Mouse (Mus musculus) hindbrain, embryonic 12.5 days (tissue): ENCODE data around the gene Wdr77. TPM values are rescaled to one million over a fixed set of nuclear protein-coding genes. Genes with fewer than 3 reads are reported as not detected.
"Not testable (repeated sequence)": the region's sequence is repeated elsewhere in the genome, so short reads cannot be mapped to it uniquely, and the experiment has no call there.

ENCODE experiments used
- ATAC-seq: fragments of 200-750 bp; cut with Nextera tagmentation; 2 replicates; pipeline ENCODE4 v1.8.0; 2017; ENCODE audit warnings: moderate TSS enrichment; ENCODE audit not compliant: low FRiP score
- H3K27ac ChIP-seq: fragments of 300-500 bp; sonication (generic); 2 replicates; pipeline ENCODE4 v1.5.1; 2016; ENCODE audit warnings: mild to moderate bottlenecking
- H3K27me3 ChIP-seq: fragments of 300-500 bp; sonication (generic); 2 replicates; pipeline ENCODE4 v1.6.1; 2016; ENCODE audit warnings: mild to moderate bottlenecking
- H3K36me3 ChIP-seq: fragments of 300-500 bp; sonication (generic); 2 replicates; pipeline ENCODE4 v1.6.1; 2016; ENCODE audit warnings: mild to moderate bottlenecking
- H3K4me1 ChIP-seq: fragments of 300-500 bp; sonication (generic); 2 replicates; pipeline ENCODE4 v1.6.1; 2016
- H3K4me2 ChIP-seq: fragments of 300-500 bp; sonication (generic); replicated peaks from 2 replicates; pipeline ENCODE4 v1.6.1; 2016; ENCODE audit warnings: mild to moderate bottlenecking
- H3K4me3 ChIP-seq: fragments of 300-500 bp; sonication (generic); 2 replicates; pipeline ENCODE4 v1.5.1; 2016; ENCODE audit warnings: mild to moderate bottlenecking
- H3K9ac ChIP-seq: fragments of 300-500 bp; sonication (generic); 2 replicates; pipeline ENCODE4 v1.6.1; 2016; ENCODE audit warnings: mild to moderate bottlenecking, moderate library complexity
- H3K9me3 ChIP-seq: fragments of 300-500 bp; sonication (generic); replicated peaks from 2 replicates; pipeline ENCODE4 v1.6.1; 2016; ENCODE audit warnings: mild to moderate bottlenecking
- WGBS: fragments of 180-500 bp; shearing (Covaris S2); methylation state at CpG from one replicate; pipeline ENCODE4 v1.1.7; 2016; 5-methylcytosine and 5-hydroxymethylcytosine counted together
- polyA plus RNA-seq: library from polyadenylated mRNA; unstranded; fragments of >200 nt; fragmentation: Nextera tagmentation; extraction: Ambion mirVana; gene quantifications from 2 replicates; pipeline ENCODE4 v1.2.1, GENCODE M21; 2016

Wdr77 gene
- 87.2 and 101 TPM in 2 replicates for polyA plus RNA-seq

GRCm38 (mm10) chr3:105958974-105959580, at the start of gene Wdr77:
TSS of gene Wdr77 (plus strand) at chr3:105959369.
- peak; percentile 98 for ATAC-seq

DNA sequence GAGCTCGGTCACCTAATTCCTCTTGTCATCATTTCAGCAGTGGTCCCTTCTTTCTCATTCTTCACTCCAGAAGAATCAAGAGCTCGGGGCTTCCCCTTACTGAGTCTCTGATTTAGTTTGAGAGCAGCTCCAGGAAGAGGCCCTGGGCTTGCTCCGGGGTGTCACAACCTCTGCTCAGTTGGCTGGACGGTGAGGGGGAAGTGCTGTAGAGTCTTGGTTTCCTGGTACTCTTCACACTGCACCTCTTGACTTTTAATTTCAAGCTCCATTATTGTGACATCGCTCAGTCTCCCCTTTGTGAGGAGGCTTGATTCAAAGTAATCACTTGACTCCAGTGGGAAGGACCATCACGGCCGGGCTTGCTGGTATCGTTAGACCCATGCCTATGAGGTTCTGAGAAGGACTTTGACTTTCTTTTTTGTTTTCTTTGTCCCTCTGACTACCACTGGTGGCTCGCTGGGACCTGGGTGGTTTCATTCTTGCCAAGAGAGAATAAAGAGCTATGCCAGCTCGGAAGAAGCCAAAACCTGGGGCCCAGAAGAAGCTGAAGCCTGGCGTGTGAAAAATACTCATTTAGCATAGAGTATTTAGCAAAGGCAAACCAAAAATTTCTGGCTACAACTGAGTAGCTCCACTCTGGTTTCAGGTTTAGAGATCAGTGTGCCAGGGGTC, 48.5 kb upstream of the Wdr77 start:
- Histone ChIP-seq H3K4me3 (no peak overlapping the region), H3K9ac (no peak overlapping the region), H3K4me1 (no peaks in the 10 kb centered on the region), H3K9me3 (no peaks in the 10 kb centered on the region), H3K36me3 (no peaks in the 10 kb centered on the region), H3K27ac (no peak overlapping the region), H3K4me2 (no peak overlapping the region), H3K27me3 (no peaks in the 10 kb centered on the region)
- ATAC-seq, result no peak
- WGBS, result 88% methylated on average over 11 of the region's 11 CpGs

More at GRCm38 (mm10) chr3:105958974-105959580, at the start of gene Wdr77:
- Histone ChIP-seq H3K27me3 (no peaks in the 10 kb centered on the region), H3K4me1 (peaks cover 24% of the 10 kb centered on the region), H3K9me3 (no peaks in the 10 kb centered on the region), H3K36me3 (peaks cover 39% of the 10 kb centered on the region), H3K4me2 (peak within 1 kb of the TSS; percentile 84), H3K9ac (peak within 1 kb of the TSS; percentile 95), H3K27ac (peak within 1 kb of the TSS; percentile 90), H3K4me3 (peak within 1 kb of the TSS; percentile 89)
- under 1% methylated on average over 52 of the region's 52 CpGs for WGBS

DNA sequence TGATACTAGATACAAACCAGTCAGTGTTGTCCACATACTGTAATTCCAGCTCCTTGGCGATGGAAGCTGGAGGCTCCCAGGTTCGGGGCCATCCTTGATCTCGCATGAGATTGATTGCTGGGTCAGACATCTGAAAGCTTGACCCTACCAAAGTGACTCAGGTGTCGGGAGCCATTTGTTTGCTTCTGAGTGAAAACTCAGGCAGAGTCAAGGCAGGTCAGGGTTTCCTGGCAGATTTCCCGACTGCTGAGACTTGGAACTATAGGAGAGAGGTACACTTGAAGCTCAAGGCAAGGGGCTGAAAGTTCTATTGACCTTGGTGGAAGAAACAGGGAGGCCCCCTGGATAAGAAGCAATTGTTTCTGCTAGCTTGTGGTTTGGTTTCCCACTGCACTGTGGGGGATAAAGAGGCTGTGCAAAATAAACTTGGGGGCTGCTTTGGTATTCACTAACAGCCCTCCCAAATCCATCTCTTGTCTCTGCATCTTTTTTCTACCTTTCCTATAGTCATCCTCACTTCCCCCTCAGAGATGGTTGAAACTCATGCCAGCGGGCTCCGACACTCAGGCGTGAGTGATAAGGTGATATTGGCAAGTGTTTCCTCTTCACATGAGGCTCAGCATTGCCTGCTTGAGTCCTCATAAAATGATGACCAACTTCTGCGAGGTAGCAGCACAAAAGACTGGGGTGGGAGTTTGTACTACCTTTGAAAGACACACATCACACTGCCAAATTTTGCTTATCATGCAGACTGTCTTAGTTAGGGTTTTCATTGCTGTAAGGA, 46.9 kb upstream of the Wdr77 start:
- H3K27ac ChIP-seq, result no peak overlapping the region
- 83% methylated on average over 9 of the region's 9 CpGs for WGBS

GRCm38 (mm10) chr3:105913839-105914681, 45.1 kb upstream of the Wdr77 start:
- Histone ChIP-seq H3K9me3 (no peaks in the 10 kb centered on the region), H3K4me1 (no peaks in the 10 kb centered on the region), H3K4me2 (no peak overlapping the region), H3K9ac (no peak overlapping the region), H3K36me3 (no peaks in the 10 kb centered on the region), H3K27ac (no peak overlapping the region), H3K27me3 (no peaks in the 10 kb centered on the region), H3K4me3 (no peak overlapping the region)
- 74% methylated on average over 10 of the region's 10 CpGs for WGBS
- no peak for ATAC-seq

More for the DNA sequence above, 46.9 kb upstream of the Wdr77 start:
- no peaks in the 10 kb centered on the region for H3K9me3 ChIP-seq
- H3K4me2 ChIP-seq, result no peak overlapping the region
- H3K4me1 ChIP-seq, result no peaks in the 10 kb centered on the region
- no peaks in the 10 kb centered on the region for H3K36me3 ChIP-seq
- H3K9ac ChIP-seq, result no peak overlapping the region
- no peaks in the 10 kb centered on the region for H3K27me3 ChIP-seq
- ATAC-seq, result no peak
- no peak overlapping the region for H3K4me3 ChIP-seq

DNA sequence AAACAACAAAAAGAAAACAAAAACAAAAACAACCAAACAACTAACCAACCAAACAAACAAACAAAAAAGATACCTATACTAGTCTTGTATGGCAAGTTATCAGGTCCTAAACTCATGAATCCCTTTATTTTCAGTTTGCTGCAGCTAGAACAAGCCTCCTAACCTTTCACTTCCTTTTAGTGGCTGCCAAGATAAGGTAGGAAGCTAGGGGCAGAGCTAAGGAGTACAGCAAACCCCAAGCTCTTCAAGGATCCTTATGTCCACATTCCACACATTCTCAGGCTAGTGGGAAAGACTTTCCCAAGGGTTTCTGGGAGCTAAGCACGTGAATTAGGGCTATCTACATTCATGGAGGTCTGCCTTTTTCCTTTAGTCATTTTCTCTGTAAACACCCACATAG, 43.9 kb upstream of the Wdr77 start:
- H3K36me3 ChIP-seq, result no peaks in the 10 kb centered on the region
- no peaks in the 10 kb centered on the region for H3K27me3 ChIP-seq
- no peak for ATAC-seq
- no peaks in the 10 kb centered on the region for H3K9me3 ChIP-seq
- no peaks in the 10 kb centered on the region for H3K4me1 ChIP-seq
- WGBS, result 52% methylated on average over 1 of the region's 1 CpGs
- H3K9ac ChIP-seq, result no peak overlapping the region
- no peak overlapping the region for H3K4me2 ChIP-seq
- H3K4me3 ChIP-seq, result no peak overlapping the region
- no peak overlapping the region for H3K27ac ChIP-seq

DNA sequence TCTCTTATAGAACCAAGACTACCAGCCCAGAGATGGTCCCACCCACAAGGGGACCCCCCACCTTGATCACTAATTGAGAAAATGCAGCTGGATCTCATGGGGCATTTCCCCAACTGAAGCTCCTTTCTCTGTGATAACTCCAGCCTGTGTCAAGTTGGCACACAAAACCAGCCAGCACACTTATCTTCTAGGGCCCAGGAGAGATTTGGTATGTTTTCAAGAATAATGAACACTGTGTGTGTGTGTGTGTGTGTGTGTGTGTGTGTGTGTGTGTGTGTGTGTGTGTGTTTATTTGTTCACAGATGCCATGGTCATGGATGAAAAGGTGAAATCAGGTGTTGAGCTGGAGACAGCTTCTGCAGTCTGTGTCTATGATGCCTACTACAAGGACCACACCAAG, 42.7 kb upstream of the Wdr77 start:
- H3K9ac ChIP-seq, H3K27me3 ChIP-seq, H3K36me3 ChIP-seq, H3K4me3 ChIP-seq, H3K4me2 ChIP-seq, H3K9me3 ChIP-seq, ATAC-seq, H3K4me1 ChIP-seq, H3K27ac ChIP-seq: not testable (repeated sequence)

DNA sequence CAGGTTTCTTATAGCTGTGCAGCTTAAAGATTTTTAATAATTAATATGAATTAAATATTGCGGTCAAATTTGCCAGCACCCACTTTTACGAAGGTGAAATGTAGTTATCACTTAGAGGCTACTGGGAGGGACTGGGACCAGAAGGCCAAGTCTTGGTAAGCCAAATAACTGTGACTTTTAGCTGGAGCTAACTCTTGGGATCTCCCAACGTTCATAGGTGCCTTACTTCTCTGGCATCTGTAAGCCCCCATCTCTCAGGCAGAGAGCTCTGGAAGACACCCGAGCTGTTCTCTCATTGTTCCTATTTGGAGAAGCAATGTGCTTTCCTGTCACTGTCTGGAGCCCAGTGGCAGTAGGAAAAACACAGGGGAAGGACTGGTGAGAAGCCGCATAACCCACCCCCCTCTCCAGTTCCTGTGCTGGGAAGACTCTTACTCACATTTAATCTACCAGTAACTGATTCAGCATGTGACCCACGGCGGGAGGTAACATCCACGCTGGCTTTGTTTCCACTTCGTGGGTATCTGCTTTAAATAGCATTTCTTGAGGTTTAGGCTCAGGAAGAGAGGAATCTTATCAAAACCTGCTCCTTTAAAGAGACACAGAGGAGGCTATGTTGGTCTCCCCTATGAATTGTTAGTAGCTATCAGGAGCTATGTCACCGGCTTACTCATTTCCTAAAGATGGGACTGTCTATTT, 41.4 kb upstream of the Wdr77 start:
- WGBS, result 64% methylated on average over 10 of the region's 10 CpGs
- no peak overlapping the region for H3K4me2 ChIP-seq
- no peak overlapping the region for H3K4me3 ChIP-seq
- H3K4me1 ChIP-seq, result no peaks in the 10 kb centered on the region
- no peaks in the 10 kb centered on the region for H3K9me3 ChIP-seq
- no peak overlapping the region for H3K27ac ChIP-seq
- no peaks in the 10 kb centered on the region for H3K36me3 ChIP-seq
- no peaks in the 10 kb centered on the region for H3K27me3 ChIP-seq
- no peak for ATAC-seq
- no peak overlapping the region for H3K9ac ChIP-seq

- 69% methylated on average over 3 of the region's 3 CpGs for WGBS
- H3K27me3 ChIP-seq, result no peaks in the 10 kb centered on the region
- no peak for ATAC-seq
- no peak overlapping the region for H3K4me3 ChIP-seq
- H3K9ac ChIP-seq, result no peak overlapping the region
- H3K36me3 ChIP-seq, result no peaks in the 10 kb centered on the region
- H3K4me1 ChIP-seq, result no peaks in the 10 kb centered on the region
- H3K9me3 ChIP-seq, result no peaks in the 10 kb centered on the region
- no peak overlapping the region for H3K27ac ChIP-seq
- H3K4me2 ChIP-seq, result no peak overlapping the region
These were observed 40.8 kb upstream of the Wdr77 start for GRCm38 (mm10) chr3:105918355-105918745.

GRCm38 (mm10) chr3:105920743-105921142, 38.4 kb upstream of the Wdr77 start:
- not testable (repeated sequence) for H3K4me3 ChIP-seq, H3K27ac ChIP-seq, H3K36me3 ChIP-seq, H3K9me3 ChIP-seq, H3K27me3 ChIP-seq, H3K4me2 ChIP-seq, H3K4me1 ChIP-seq, H3K9ac ChIP-seq, ATAC-seq

GRCm38 (mm10) chr3:105921959-105922358, 37.2 kb upstream of the Wdr77 start:
- no peak for ATAC-seq
- Histone ChIP-seq H3K27me3 (no peaks in the 10 kb centered on the region), H3K9ac (no peak overlapping the region), H3K36me3 (no peaks in the 10 kb centered on the region), H3K9me3 (no peaks in the 10 kb centered on the region), H3K4me2 (no peak overlapping the region), H3K27ac (no peak overlapping the region), H3K4me1 (no peaks in the 10 kb centered on the region), H3K4me3 (no peak overlapping the region)
- 78% methylated on average over 2 of the region's 2 CpGs for WGBS

DNA sequence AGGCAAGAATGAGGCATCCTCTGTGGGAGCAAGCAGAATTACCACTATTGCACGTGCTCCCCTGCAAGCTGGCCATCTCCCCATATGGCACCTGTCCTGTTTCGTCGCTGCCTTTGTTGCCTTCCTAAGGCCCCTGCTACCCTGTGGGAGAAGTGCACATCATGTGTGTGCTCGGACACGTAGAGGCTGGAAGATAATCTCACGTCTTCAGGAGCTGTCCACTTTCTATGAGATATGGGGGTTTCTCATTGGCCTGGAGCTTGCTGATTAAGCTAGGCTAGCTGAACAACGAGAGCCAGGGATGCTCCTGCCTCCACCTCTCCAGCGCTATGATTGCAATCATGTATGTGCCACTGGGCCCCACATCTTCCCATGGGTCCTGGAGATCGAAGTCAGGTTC, 34.6 kb upstream of the Wdr77 start:
- H3K4me1 ChIP-seq, result no peaks in the 10 kb centered on the region
- H3K9me3 ChIP-seq, result no peaks in the 10 kb centered on the region
- H3K36me3 ChIP-seq, result no peaks in the 10 kb centered on the region
- H3K27me3 ChIP-seq, result no peaks in the 10 kb centered on the region
- H3K4me3 ChIP-seq, result no peak overlapping the region
- ATAC-seq, result no peak
- WGBS, result 83% methylated on average over 9 of the region's 9 CpGs
- H3K4me2 ChIP-seq, result no peak overlapping the region
- no peak overlapping the region for H3K9ac ChIP-seq
- no peak overlapping the region for H3K27ac ChIP-seq
